Mouse (Mus musculus) telencephalon, adult 2 months (tissue): ENCODE data around the gene H2-M10.5.
"Not testable (repeated sequence)": the region's sequence is repeated elsewhere in the genome, so short reads cannot be mapped to it uniquely, and the experiment has no call there.

Experiments
- DNase-seq: peaks from one replicate; pipeline ENCODE4 v3.0.0-alpha.2; 2011; ENCODE audit warnings: low read depth, low spot score

The H2-M10.5 gene

GRCm38 (mm10) chr17:36772610-36773009 is at the start of gene H2-M10.5:
H2-M10.5 (plus strand) TSS chr17:36772910.
- DNase-seq: not testable (repeated sequence)

- no peak for DNase-seq
Observed at GRCm38 (mm10) chr17:36726046-36726445, 46.7 kb upstream of the H2-M10.5 start.

GRCm38 (mm10) chr17:36763816-36764215 is 8.9 kb upstream of the H2-M10.5 start:
- no peak for DNase-seq

DNA sequence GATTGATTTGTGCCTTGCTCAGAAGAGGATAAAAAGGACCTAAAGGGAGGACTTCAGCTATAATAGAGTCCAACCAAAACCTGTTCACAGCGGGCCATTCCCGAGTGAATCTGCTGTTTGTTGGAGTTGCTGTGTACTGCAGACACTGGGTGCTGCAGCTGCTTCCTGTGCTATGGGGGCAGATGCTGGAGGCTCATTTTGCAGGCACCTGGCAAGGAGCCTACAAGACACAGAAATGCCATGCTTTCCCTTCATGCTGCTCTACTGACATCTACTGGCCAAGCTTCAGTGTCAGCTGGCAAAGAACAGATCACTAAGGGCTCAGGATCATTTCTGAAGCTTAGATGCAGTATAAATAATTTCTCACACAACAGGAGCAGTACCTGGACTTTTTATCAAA is 8.5 kb upstream of the H2-M10.5 start:
- DNase-seq: peak; percentile 11

- not testable (repeated sequence) for DNase-seq
Observed at GRCm38 (mm10) chr17:36765403-36765802, 7.3 kb upstream of the H2-M10.5 start.

- DNase-seq: no peak
Observed at GRCm38 (mm10) chr17:36781533-36781932, 8.8 kb downstream of the H2-M10.5 start.

DNA sequence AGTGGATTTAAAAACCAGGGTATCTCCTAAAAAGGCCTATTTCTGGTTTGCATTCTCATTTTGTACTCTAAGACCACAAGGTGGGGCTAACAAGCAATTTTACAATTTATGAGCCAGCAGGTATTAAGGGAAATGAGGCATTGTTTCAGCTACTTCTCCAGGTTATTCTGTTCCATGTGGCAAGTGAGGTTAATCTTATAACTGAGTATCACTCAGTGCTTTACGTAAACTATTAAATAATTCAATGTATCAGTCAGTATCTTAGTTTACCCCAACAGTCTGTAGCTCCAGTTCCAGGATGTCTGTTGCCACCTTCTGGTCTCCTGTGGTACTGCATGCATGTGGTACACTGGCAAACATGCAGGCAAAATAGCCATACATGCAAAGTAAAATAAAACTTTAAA is 13.8 kb downstream of the H2-M10.5 start:
- not testable (repeated sequence) for DNase-seq

- DNase-seq: no peak
Observed at GRCm38 (mm10) chr17:36788351-36788750, 15.6 kb downstream of the H2-M10.5 start.

DNA sequence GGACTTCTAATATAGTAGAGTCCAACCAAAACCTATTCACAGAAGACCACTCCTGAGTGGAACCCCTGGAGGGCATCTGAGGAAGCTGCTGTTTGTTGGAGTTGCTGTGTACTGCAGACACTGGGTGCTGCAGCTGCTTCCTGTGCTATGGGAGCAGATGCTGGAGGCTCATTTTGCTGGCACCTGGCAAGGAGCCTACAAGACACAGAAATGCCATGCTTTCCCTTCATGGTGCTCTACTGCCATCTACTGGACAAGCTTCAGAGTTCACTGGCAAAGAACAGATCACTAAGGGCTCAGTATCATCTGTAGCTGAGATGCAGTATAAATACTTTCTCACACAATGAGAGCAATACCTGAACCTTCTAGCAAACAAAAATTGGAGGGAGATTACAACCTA is 16.1 kb downstream of the H2-M10.5 start:
- DNase-seq: peak; percentile 50

GRCm38 (mm10) chr17:36799493-36799892 is 26.8 kb downstream of the H2-M10.5 start:
- no peak for DNase-seq

- not testable (repeated sequence) for DNase-seq
Observed at GRCm38 (mm10) chr17:36799921-36800462, 27.3 kb downstream of the H2-M10.5 start.

DNA sequence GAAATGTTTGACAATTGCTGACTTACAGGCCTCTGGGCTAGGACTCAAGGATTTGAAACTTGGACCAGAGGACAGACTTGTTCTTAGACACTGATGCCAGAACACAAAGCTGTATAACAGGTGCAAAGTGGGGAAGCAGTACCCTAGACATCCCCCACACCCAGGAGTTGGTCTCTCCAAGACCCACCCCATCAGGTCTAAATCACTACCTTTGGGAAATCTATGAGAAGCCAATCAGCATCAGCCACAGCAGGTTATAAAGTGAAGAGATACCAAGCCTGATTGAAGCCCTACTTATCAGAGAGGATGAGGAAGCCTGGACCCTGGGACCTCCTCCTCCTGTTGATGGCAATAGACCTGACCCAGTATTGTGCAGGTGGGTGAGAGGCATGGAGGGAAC is 39.2 kb downstream of the H2-M10.5 start, which contains the start of gene H2-M10.6:
TSS of gene H2-M10.6 (plus strand) at position 301 of the 400 bp plus-strand sequence.
- DNase-seq: no peak

DNA sequence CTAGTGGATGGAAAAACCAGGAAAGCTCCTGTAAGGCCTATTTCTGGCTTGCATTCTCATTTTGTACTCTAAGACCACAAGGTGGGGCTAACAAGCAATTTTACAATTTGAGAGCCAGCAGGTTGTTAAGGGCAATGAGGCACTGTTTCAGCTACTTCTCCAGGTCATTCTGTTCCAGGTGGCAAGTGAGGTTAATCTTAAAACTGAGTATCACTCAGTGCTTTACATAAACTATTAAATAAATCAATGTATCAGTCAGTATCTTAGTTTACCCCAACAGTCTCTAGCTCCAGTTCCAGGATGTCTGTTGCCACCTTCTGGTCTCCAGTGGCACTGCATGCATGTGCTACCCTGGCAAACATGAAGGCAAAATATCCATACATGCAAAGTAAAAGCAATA is 51.3 kb downstream of the H2-M10.5 start:
- no peak for DNase-seq

GRCm38 (mm10) chr17:36825525-36825924 is 52.8 kb downstream of the H2-M10.5 start:
- peak; percentile 15 for DNase-seq
